Mouse (Mus musculus) bone marrow macrophage, adult 2 months (primary cell): Measurements from ENCODE around the gene Selplg.

Experiments used
- CTCF ChIP-seq: IDR thresholded peaks from 2 replicates; pipeline ENCODE4 v1.5.1; 2012; ENCODE audit warnings: low read depth, mild to moderate bottlenecking, low read length, moderate library complexity
- POLR2A ChIP-seq: IDR thresholded peaks from 2 replicates; pipeline ENCODE4 v1.6.1; 2012; ENCODE audit warnings: mild to moderate bottlenecking, low read depth, low read length, borderline replicate concordance

DNA sequence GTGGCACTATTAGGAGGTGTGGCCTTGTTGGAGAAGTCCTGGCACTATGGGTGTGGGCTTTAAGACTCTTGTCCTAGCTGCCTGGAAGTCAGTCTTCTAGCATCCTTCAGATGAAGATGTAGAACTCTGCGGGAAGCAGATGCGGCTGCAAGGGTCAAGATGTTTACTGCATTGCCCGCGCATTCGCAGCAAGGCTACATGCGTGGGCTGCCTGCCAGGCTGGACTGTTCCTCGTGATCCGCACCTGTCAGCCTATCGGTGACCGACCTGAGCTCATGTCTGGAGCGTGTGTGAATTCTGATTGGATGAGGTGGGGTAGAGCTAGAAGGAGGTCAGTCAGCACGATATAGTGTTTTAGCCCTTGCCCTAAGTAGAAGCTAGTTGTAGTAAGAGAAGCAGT is 31.6 kb upstream of the Selplg start:
- TF ChIP-seq POLR2A (no peak), CTCF (no peak)
